Mouse (Mus musculus) CH12.LX (cell line): ENCODE measurements around the gene Fstl4. TPM values are rescaled to one million over a fixed set of nuclear protein-coding genes. Genes with fewer than 3 reads are reported as not detected.
A peak's percentile ranks its signal among the peaks of the same experiment; 100 is the strongest.

Experiments
- DNase-seq: peaks from one replicate; pipeline ENCODE4 v3.0.0-alpha.2; 2013; ENCODE audit errors: extremely low read depth
- H3K27ac ChIP-seq: 2 replicates; pipeline ENCODE4 v1.5.1; 2012; ENCODE audit warnings: low read depth, mild to moderate bottlenecking, control low read depth, moderate library complexity; ENCODE audit not compliant: insufficient read depth
- H3K27me3 ChIP-seq: replicated peaks from 2 replicates; pipeline ENCODE3; 2012; ENCODE audit warnings: inconsistent platforms
- H3K36me3 ChIP-seq, 2 experiments: replicated peaks in 1 of 2; 2 replicates each; pipeline versions ENCODE3 to v1.6.1; 2012; ENCODE audit warnings: inconsistent platforms in 1 of 2, low read length in 1 of 2, mild to moderate bottlenecking in 1 of 2, mixed read lengths in 1 of 2, moderate library complexity in 1 of 2; ENCODE audit not compliant: control insufficient read depth in 1 of 2, insufficient read depth in 1 of 2
- H3K4me1 ChIP-seq, 2 experiments: 2 replicates each; pipeline ENCODE4 v1.6.1; 2012; ENCODE audit warnings: inconsistent platforms in 1 of 2, moderate library complexity in 1 of 2; ENCODE audit not compliant: insufficient read depth in 2 of 2, control insufficient read depth in 1 of 2
- H3K4me2 ChIP-seq: 2 replicates; pipeline ENCODE4 v1.6.1; 2012; ENCODE audit warnings: low read depth, mild to moderate bottlenecking, control low read depth; ENCODE audit not compliant: poor library complexity, insufficient read depth, severe bottlenecking
- H3K4me3 ChIP-seq, 3 experiments: fragments of 150-350 bp in 1 of 3; sonication (generic) in 1 of 3; replicated peaks in 1 of 3; 2 replicates each; pipeline versions ENCODE3 to v1.5.1; 2011 to 2012; ENCODE audit warnings: low read depth in 2 of 3, low read length in 2 of 3, mild to moderate bottlenecking in 2 of 3, moderate library complexity in 2 of 3, control low read depth in 1 of 3, improper control_type of control experiment in 1 of 3, inconsistent platforms in 1 of 3, mixed read lengths in 1 of 3; ENCODE audit not compliant: poor library complexity in 1 of 3
- H3K79me2 ChIP-seq: replicated peaks from 2 replicates; pipeline ENCODE4 v1.6.1; 2012; ENCODE audit warnings: mild to moderate bottlenecking, moderate library complexity; ENCODE audit not compliant: control insufficient read depth, poor library complexity, insufficient read depth, severe bottlenecking; ENCODE audit errors: extremely low read depth
- H3K9ac ChIP-seq: 2 replicates; pipeline ENCODE4 v1.6.1; 2012; ENCODE audit warnings: low read depth, mild to moderate bottlenecking, control low read depth, moderate library complexity; ENCODE audit not compliant: insufficient read depth
- H3K9me3 ChIP-seq: replicated peaks from 2 replicates; pipeline ENCODE3; 2012; ENCODE audit warnings: low read length, inconsistent platforms, mixed read lengths
- BHLHE40 ChIP-seq: IDR thresholded peaks from 2 replicates; pipeline ENCODE4 v1.6.1; 2011; ENCODE audit warnings: mild to moderate bottlenecking, low read depth, low read length, improper control_type of control experiment
- CTCF ChIP-seq, 2 experiments: IDR thresholded peaks in 1 of 2; conservative IDR thresholded peaks in 1 of 2; 2 replicates each; pipeline ENCODE4 v1.5.1; 2011 to 2012; ENCODE audit warnings: low read depth in 2 of 2, low read length in 2 of 2, improper control_type of control experiment in 1 of 2, inconsistent platforms in 1 of 2, mild to moderate bottlenecking in 1 of 2, moderate library complexity in 1 of 2
- ETS1 ChIP-seq: conservative IDR thresholded peaks from 2 replicates; pipeline ENCODE4 v1.6.1; 2012; ENCODE audit warnings: low read depth, mild to moderate bottlenecking, inconsistent platforms, low read length, improper control_type of control experiment, moderate library complexity
- HCFC1 ChIP-seq: IDR thresholded peaks from 2 replicates; pipeline ENCODE4 v1.6.1; 2012; ENCODE audit warnings: low read depth, mild to moderate bottlenecking, inconsistent platforms, low read length, improper control_type of control experiment
- IRF4 ChIP-seq: IDR thresholded peaks from 2 replicates; pipeline ENCODE4 v1.6.1; 2014; ENCODE audit warnings: low read depth, mild to moderate bottlenecking, inconsistent platforms, low read length, improper control_type of control experiment
- JUN ChIP-seq: IDR thresholded peaks from 2 replicates; pipeline ENCODE4 v1.6.1; 2011; ENCODE audit warnings: low read depth, mild to moderate bottlenecking, low read length, improper control_type of control experiment, moderate library complexity; ENCODE audit not compliant: insufficient read depth
- JUND ChIP-seq: conservative IDR thresholded peaks from 2 replicates; pipeline ENCODE4 v1.6.1; 2011; ENCODE audit warnings: low read depth, low read length, improper control_type of control experiment
- KAT2A ChIP-seq: IDR thresholded peaks from 2 replicates; pipeline ENCODE4 v1.6.1; 2012; ENCODE audit warnings: low read length, improper control_type of control experiment, inconsistent platforms; ENCODE audit not compliant: insufficient replicate concordance
- MAZ ChIP-seq: IDR thresholded peaks from 2 replicates; pipeline ENCODE4 v1.6.1; 2012; ENCODE audit warnings: low read depth, mild to moderate bottlenecking, inconsistent platforms, low read length, improper control_type of control experiment, moderate library complexity
- MEF2A ChIP-seq: IDR thresholded peaks from 2 replicates; pipeline ENCODE4 v1.6.1; 2014; ENCODE audit warnings: low read depth, mild to moderate bottlenecking, inconsistent platforms, low read length, improper control_type of control experiment, borderline replicate concordance
- MXI1 ChIP-seq: IDR thresholded peaks from 2 replicates; pipeline ENCODE4 v1.6.1; 2011; ENCODE audit warnings: mild to moderate bottlenecking, low read depth, low read length, improper control_type of control experiment
- MYC ChIP-seq: IDR thresholded peaks from 2 replicates; pipeline ENCODE4 v1.6.1; 2011; ENCODE audit warnings: low read depth, mild to moderate bottlenecking, improper control_type of control experiment, low read length
- NRF1 ChIP-seq: IDR thresholded peaks from 2 replicates; pipeline ENCODE4 v1.6.1; 2014; ENCODE audit warnings: low read depth, mild to moderate bottlenecking, inconsistent platforms, low read length, improper control_type of control experiment, moderate library complexity
- PAX5 ChIP-seq: IDR thresholded peaks from 2 replicates; pipeline ENCODE4 v1.6.1; 2012; ENCODE audit warnings: low read length, inconsistent platforms, mixed read lengths
- POLR2A ChIP-seq: IDR thresholded peaks from 2 replicates; pipeline ENCODE4 v1.6.1; 2011; ENCODE audit warnings: low read depth, mild to moderate bottlenecking, improper control_type of control experiment, low read length
- SIN3A ChIP-seq: IDR thresholded peaks from 2 replicates; pipeline ENCODE4 v1.6.1; 2012; ENCODE audit warnings: low read length, improper control_type of control experiment, inconsistent platforms
- TBP ChIP-seq: conservative IDR thresholded peaks from 2 replicates; pipeline ENCODE4 v1.6.1; 2011; ENCODE audit warnings: low read depth, low read length, improper control_type of control experiment
- TCF12 ChIP-seq: IDR thresholded peaks from 2 replicates; pipeline ENCODE4 v1.6.1; 2014; ENCODE audit warnings: low read depth, mild to moderate bottlenecking, inconsistent platforms, low read length, improper control_type of control experiment
- UBTF ChIP-seq: IDR thresholded peaks from 2 replicates; pipeline ENCODE4 v1.6.1; 2012; ENCODE audit warnings: low read depth, mild to moderate bottlenecking, inconsistent platforms, low read length, improper control_type of control experiment, moderate library complexity
- ZC3H11A ChIP-seq: IDR thresholded peaks from 2 replicates; pipeline ENCODE4 v1.6.1; 2012; ENCODE audit warnings: low read depth, mild to moderate bottlenecking, inconsistent platforms, low read length, improper control_type of control experiment
- ZKSCAN1 ChIP-seq: IDR thresholded peaks from 2 replicates; pipeline ENCODE4 v1.6.1; 2012; ENCODE audit warnings: low read depth, inconsistent platforms, low read length, improper control_type of control experiment, borderline replicate concordance
- ZMIZ1 ChIP-seq: IDR thresholded peaks from 2 replicates; pipeline ENCODE4 v1.6.1; 2012; ENCODE audit warnings: low read depth, mild to moderate bottlenecking, inconsistent platforms, low read length, improper control_type of control experiment
- dilution Hi-C: fragments of 300-500 bp; cut with MboI; formaldehyde crosslinking; loops from 2 replicates; pipeline ENCODE4 v1.14.3; 2020; ENCODE audit warnings: low sequenced_read_pairs; ENCODE audit not compliant: extremely low pct_unique_long_range_greater_than_20kb, extremely low pct_ligation_motif_present
- in situ Hi-C: fragments of 300-500 bp; cut with MboI; formaldehyde crosslinking; loops from 3 replicates; pipeline ENCODE4 v1.14.3; 2019; ENCODE audit warnings: low sequenced_read_pairs, low pct_ligation_motif_present, low pct_unique_long_range_greater_than_20kb, mixed read lengths
- polyA plus RNA-seq: library from polyadenylated mRNA; unstranded; fragments of >175 nt; gene quantifications from 2 replicates; pipeline ENCODE4 v1.2.1, GENCODE M21; 2012; ENCODE audit warnings: low read depth; ENCODE audit not compliant: insufficient read length
- total RNA-seq, 2 experiments: library from RNA; depleted of rRNA; stranded (reverse); fragments of 300-350 nt in 1 of 2; fragments of >200 nt in 1 of 2; gene quantifications; 2 replicates each; pipeline ENCODE4 v1.2.3; 2012 to 2014

The Fstl4 gene
- total and polyA plus RNA-seq, 3 experiments = not detected

DNA sequence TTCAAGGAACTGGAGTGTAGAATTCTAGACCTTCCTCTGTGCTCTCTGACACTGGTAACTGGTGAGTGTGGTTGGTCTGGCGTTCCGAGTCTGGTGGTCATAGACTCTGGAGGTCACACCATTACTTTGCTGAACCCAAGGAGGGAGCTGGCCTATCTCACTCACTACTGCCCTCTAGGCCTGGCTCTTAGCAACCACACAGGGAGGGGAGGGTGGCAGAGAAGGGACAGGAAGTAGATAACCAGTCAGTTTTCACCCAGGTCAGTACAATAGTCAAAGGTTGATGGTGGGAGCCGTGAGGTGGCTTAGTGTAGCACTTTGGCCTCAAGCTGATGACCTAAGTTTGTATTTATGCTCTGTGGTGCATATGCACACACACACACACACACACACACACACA is 255.1 kb downstream of the Fstl4 start:
- no peak overlapping the region for H3K27ac ChIP-seq
- H3K36me3 ChIP-seq = no peaks in the 10 kb centered on the region
- dilution Hi-C loops (no loop called here), in situ Hi-C loops (no loop called here)
- peak in 1 of 2 experiments; percentile 52; a peak in 2 of 4 replicates for TF ChIP-seq CTCF (conservative IDR thresholded peaks at IDR 0.05 in 1 of 2, IDR thresholded peaks at IDR 0.05 in 1 of 2; ENCODE audit: low read depth in 2 of 2, low read length in 2 of 2)
- TF ChIP-seq IRF4 = no peak
- TF ChIP-seq PAX5 = no peak
- TF ChIP-seq NRF1 = no peak
- TF ChIP-seq UBTF = no peak
- TF ChIP-seq ZC3H11A = no peak
- no peak for TF ChIP-seq POLR2A
- peaks cover 85% of the 10 kb centered on the region for H3K27me3 ChIP-seq
- no peaks in the 10 kb centered on the region for H3K9me3 ChIP-seq
- DNase-seq = peak; percentile 16
- no peak overlapping the region for H3K9ac ChIP-seq
- H3K4me3 ChIP-seq = no peak overlapping the region
- H3K4me2 ChIP-seq = no peak overlapping the region
- no peaks in the 10 kb centered on the region for H3K79me2 ChIP-seq
- no peaks in the 10 kb centered on the region; a peak in 1 of 4 replicates for H3K4me1 ChIP-seq

DNA sequence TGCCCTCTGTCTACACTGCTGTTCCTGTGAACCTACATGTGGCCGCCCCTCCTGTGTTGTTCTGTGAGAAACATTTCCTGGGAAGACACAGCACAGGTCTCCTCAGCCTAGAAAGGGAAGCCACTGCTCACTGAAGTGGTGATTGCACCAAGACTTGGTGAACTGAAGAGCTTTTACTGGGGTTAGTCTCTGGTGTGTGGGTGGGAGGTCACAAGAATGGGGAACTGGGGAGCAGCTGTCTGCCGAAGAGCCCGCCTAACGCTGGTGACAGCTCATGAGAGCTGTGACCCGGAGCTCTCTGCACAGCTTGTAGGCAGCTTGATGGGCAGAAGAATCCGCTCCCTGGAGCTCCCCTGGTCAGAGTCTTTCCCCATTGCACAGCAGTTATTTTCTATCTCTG is 260.0 kb downstream of the Fstl4 start:
- in situ Hi-C loops = no loop called here
- H3K4me3 ChIP-seq = no peak overlapping the region
- no peak overlapping the region for H3K4me2 ChIP-seq
- no peaks in the 10 kb centered on the region for H3K4me1 ChIP-seq
- H3K9ac ChIP-seq = no peak overlapping the region
- no peaks in the 10 kb centered on the region for H3K79me2 ChIP-seq
- peaks cover 12% of the 10 kb centered on the region for H3K9me3 ChIP-seq
- H3K36me3 ChIP-seq = no peaks in the 10 kb centered on the region
- TF ChIP-seq TCF12 = no peak
- TF ChIP-seq KAT2A = no peak
- no peak overlapping the region for H3K27ac ChIP-seq
- dilution Hi-C loops = no loop called here
- H3K27me3 ChIP-seq = peaks cover 84% of the 10 kb centered on the region
- DNase-seq = no peak

GRCm38 (mm10) chr11:53025686-53026085 is 261.3 kb downstream of the Fstl4 start:
- dilution Hi-C loops = no loop called here

More at GRCm38 (mm10) chr11:53025686-53026085, 261.3 kb downstream of the Fstl4 start:
- no peak for DNase-seq
- Histone ChIP-seq H3K4me2 (no peak overlapping the region), H3K36me3 (no peaks in the 10 kb centered on the region), H3K4me1 (no peaks in the 10 kb centered on the region), H3K9me3 (peaks cover 12% of the 10 kb centered on the region), H3K79me2 (no peaks in the 10 kb centered on the region), H3K9ac (no peak overlapping the region), H3K27me3 (peaks cover 85% of the 10 kb centered on the region), H3K27ac (no peak overlapping the region), H3K4me3 (no peak overlapping the region)
- TF ChIP-seq BHLHE40 = no peak
- TF ChIP-seq NRF1 = no peak
- TF ChIP-seq TBP = no peak
- no peak for TF ChIP-seq HCFC1
- TF ChIP-seq SIN3A = no peak
- no peak for TF ChIP-seq MEF2A
- no peak for TF ChIP-seq MYC
- no peak for TF ChIP-seq ZMIZ1
- TF ChIP-seq JUN = no peak
- no peak for TF ChIP-seq ZKSCAN1
- no peak for TF ChIP-seq JUND
- no peak for TF ChIP-seq ETS1
- no peak for TF ChIP-seq MAZ
- no peak for TF ChIP-seq MXI1
- no peak for TF ChIP-seq KAT2A
- TF ChIP-seq UBTF = no peak
- TF ChIP-seq ZC3H11A = no peak
- in situ Hi-C loops = no loop called here
